Mouse (Mus musculus) megakaryocyte-erythroid progenitor cell, adult 5-6 weeks (primary cell): ENCODE measurements at regions not wholly inside any gene's neighbourhood (a gene's known extent, or its start where the extent isn't known, plus 50 kb on each side); places are given as distances from the start of the nearest gene placed in this dataset.

ENCODE experiments used
- ATAC-seq: replicated peaks from 2 replicates; pipeline ENCODE4 v1.8.0; 2016; ENCODE audit warnings: mild to moderate bottlenecking, inconsistent platforms; ENCODE audit not compliant: severe bottlenecking, poor library complexity, low FRiP score, low TSS enrichment

GRCm38 (mm10) chr1:185151130-185151799 is 52.7 kb upstream of the Rab3gap2 start:
- ATAC-seq: no peak

GRCm38 (mm10) chr1:185150431-185151129 is 53.3 kb upstream of the Rab3gap2 start:
- ATAC-seq: no peak

- ATAC-seq: no peak
Observed at GRCm38 (mm10) chr1:185144791-185145190, 59.1 kb upstream of the Rab3gap2 start.

GRCm38 (mm10) chr1:185144006-185144405 is 59.9 kb upstream of the Rab3gap2 start:
- ATAC-seq: no peak

- no peak for ATAC-seq
Observed at GRCm38 (mm10) chr1:185140317-185140716, 63.6 kb upstream of the Rab3gap2 start.

GRCm38 (mm10) chr1:185128209-185128608 is 75.7 kb upstream of the Rab3gap2 start:
- ATAC-seq: no peak

- ATAC-seq: no peak
Observed at GRCm38 (mm10) chr1:185125737-185126286, 78.1 kb upstream of the Rab3gap2 start.

- no peak for ATAC-seq
Observed at GRCm38 (mm10) chr1:185121552-185121951, 82.4 kb upstream of the Rab3gap2 start.

- ATAC-seq: no peak
Observed at GRCm38 (mm10) chr1:185120416-185120815, 83.5 kb upstream of the Rab3gap2 start.

- ATAC-seq: no peak
Observed at GRCm38 (mm10) chr1:185117711-185118110, 86.2 kb upstream of the Rab3gap2 start.

- no peak for ATAC-seq
Observed at GRCm38 (mm10) chr1:185113687-185114086, 90.2 kb upstream of the Rab3gap2 start.

GRCm38 (mm10) chr1:185112017-185112399 is 91.9 kb upstream of the Rab3gap2 start:
- no peak for ATAC-seq

GRCm38 (mm10) chr1:185111347-185112016 is 92.4 kb upstream of the Rab3gap2 start:
- no peak for ATAC-seq

- ATAC-seq: no peak
Observed at GRCm38 (mm10) chr1:185104945-185105884, 98.7 kb upstream of the Rab3gap2 start.

- no peak for ATAC-seq
Observed at GRCm38 (mm10) chr1:185103803-185104202, 100.1 kb upstream of the Rab3gap2 start.

GRCm38 (mm10) chr1:185098975-185099958 is 99.9 kb upstream of the Mark1 start:
- no peak for ATAC-seq

- ATAC-seq: no peak
Observed at GRCm38 (mm10) chr1:185098195-185098974, 99.0 kb upstream of the Mark1 start.
